Mouse (Mus musculus) layer of hippocampus, adult 8-10 months (tissue): ENCODE results near the gene Sh2b2. TPM values are rescaled to one million over a fixed set of nuclear protein-coding genes. Genes with fewer than 3 reads are reported as not detected.
"Not testable (repeated sequence)": the region's sequence is repeated elsewhere in the genome, so short reads cannot be mapped to it uniquely, and the experiment has no call there.

ENCODE experiments used
- DNase-seq, 2 experiments: peaks; one replicate each; pipeline ENCODE4 v3.0.0; 2022; ENCODE audit warnings: low spot score in 2 of 2
- total RNA-seq, 4 experiments: library from RNA; stranded (reverse); gene quantifications; 2 replicates each; pipeline ENCODE4 v1.2.4; 2022

The Sh2b2 gene
- total RNA-seq, 4 experiments from 2014 or later, result 5.6 to 9.4 (median 7.0) TPM

DNA sequence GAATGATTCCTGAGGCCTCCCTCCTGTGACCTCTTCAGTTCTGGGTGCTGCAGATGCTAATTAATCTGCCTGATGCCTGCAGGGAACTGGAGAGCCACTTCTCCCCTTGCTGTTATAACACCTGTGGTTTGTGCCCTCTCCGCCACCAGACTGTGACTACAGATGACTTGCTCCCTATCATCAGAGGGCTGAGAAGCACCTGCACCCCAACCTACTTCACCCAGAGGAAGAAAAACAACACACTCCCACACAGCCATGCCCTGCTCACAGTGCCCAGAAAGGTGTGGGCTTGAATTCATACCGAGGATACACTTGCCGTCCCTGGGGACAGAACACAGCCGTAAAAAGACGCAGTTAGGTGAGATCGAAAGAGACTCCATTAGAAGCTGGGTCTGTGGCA is 5.2 kb downstream of the Sh2b2 start:
- no peak for DNase-seq

DNA sequence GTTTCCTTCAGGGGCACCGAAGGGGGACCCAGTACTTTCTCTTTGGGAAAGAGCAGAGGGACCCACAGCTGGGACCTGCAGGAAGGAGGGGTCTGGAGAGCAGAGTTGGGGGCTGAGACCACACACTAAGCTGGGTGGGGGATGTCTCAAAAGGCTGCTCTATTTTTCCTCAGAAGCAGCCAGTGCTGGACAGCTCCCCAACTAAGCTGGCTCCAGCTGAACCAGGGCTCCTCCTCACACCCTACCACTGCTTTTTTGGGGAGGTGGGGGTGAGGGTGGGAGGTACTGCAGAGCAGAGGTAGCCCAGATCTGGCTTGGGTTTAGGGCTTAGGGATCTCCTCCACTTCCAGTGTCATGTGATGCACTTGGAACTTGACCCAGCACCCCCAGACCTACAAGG is 6.0 kb downstream of the Sh2b2 start:
- DNase-seq, result no peak

DNA sequence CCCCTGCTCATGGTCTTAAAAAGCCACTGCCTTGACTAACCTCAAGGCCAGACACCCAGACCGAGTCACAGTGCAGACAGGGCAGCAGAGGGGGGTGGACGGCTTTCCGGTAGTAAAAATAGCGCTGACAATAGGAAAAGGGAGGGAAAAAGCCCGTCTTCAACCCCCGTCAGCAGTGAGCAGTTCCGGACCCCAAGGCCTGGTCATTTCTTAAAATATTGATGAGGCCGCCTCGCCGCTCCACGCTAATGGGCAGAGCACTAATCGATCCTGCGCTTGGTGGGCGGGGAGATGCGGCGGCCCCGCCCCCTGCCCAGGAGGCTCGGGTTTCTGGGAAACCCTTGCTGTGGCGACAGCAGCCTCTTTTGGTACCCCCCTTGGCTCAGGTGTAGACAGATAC is 8.7 kb downstream of the Sh2b2 start:
- no peak for DNase-seq

DNA sequence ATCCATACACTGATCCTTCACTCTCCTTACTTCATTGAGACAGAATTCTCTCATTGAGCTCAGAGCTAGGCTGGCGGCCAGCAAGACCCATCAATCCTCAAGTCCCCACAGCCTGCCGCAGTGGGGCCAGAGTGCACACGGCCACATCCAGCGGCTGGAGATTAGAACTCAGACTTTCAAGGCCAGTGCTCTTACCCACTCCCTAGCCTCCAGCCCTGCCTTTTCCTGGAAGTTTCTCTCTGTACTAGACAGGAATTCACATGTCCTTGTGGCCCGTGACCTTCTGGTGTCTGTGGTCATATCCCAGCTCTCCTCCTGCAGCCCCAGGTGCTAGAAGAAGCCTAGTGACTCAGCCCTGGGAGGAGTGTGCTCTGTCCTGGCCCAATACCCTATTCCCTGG is 9.7 kb downstream of the Sh2b2 start:
- DNase-seq, result no peak

DNA sequence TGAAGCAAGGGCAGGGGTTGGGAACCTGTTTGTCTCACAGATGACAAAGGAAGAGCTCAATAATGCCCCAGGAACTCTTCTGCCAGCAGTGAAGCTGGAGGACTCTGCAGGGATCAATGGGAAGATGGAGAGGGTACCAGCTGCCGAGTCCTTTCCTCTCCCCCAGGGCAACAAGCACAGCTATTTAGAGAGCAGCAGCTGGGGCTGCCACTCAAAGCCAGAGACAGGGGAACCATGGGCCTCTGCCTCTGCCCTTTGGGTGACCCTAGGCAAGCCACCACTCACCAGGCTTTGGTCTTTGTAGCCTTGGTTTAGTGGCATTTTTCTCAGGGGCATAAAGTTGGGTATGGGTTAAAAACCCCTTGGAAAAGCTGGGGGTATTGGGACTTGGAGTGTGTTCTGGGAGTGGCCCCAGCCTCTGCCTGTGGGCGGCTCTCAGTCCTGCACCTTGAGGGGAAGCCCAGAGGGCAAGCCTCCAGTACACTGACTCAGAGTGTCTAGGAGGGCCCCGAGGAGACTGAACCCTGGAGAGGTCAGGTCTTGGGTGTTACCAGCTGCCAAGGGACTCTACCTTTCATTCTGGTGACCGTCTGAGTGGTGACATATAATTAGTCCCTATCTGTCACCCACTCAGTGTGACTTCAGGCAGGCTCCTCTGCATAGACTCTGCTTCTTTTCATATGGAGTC is 15.9 kb downstream of the Sh2b2 start:
- DNase-seq, result no peak

DNA sequence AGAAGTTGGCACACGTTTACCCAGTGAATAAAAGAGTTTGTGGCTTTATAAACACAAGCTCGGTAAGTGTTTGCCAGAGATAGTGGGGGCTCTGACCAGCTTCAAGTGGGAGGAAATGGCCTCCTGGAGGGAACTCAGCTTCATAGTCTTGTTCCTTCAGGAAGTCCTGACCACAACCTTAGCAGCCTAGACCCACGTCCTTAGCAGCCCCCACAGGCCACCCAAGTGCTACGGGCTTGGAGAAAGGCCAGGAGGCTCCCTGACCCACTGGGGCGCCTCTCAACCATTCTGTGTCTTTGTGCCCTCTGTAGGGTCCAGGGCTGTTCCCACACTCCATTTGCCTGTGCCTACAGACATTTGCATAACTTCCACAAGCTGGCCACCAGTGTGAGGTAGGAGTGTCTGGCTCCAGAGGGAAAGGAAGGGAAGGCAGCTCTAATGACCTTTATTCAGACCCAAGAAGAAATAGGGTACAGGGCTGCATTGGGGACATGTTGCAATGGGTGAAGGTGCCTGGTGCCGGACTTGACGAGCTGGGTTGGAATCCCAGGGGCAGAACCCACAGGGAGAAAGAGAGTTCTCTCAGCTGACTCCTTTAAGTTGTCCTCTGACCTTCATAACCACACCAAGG is 20.0 kb downstream of the Sh2b2 start:
- no peak for DNase-seq

DNA sequence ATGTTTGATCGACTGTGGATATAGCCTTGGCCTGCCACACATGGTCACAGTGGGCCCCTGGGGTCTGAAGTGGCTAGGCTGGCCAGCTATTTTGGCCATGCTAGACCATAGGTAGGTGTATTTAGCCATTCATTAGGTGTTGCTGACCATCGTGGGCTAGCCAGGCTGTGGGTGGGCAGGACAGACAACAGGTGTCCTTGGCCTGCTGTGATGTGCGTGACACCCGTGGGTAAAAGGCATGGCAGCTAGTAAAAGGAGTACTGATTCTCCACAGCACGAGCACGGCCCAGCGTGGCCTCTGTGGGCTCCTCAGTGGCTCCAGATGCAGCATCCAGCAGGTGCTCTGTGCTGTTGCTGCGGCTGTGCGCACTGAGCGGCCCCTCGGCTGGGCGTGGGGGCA is 27.8 kb downstream of the Sh2b2 start:
- no peak for DNase-seq

DNA sequence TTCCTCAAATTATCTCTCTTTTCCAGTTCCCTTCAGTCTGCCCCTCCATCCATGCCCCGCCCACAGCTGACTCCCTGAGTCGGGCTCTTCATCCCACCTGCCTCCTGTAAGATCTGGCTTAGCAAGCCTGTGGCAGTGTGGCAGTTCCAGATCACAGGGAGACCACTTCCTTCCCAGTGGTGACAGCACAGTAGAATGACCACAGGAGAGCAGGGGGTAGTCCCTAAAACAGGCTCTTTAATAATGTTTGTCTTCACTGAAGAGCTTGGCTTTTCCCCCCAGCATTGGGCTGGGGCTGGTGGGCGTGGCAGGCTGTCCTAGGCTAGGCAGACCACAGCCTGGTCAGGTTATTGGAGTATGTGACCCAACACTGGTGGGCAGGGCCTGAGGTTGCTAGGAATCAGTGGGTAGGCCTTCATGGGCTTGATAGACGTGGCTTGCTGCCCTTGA is 28.4 kb downstream of the Sh2b2 start:
- no peak for DNase-seq

DNA sequence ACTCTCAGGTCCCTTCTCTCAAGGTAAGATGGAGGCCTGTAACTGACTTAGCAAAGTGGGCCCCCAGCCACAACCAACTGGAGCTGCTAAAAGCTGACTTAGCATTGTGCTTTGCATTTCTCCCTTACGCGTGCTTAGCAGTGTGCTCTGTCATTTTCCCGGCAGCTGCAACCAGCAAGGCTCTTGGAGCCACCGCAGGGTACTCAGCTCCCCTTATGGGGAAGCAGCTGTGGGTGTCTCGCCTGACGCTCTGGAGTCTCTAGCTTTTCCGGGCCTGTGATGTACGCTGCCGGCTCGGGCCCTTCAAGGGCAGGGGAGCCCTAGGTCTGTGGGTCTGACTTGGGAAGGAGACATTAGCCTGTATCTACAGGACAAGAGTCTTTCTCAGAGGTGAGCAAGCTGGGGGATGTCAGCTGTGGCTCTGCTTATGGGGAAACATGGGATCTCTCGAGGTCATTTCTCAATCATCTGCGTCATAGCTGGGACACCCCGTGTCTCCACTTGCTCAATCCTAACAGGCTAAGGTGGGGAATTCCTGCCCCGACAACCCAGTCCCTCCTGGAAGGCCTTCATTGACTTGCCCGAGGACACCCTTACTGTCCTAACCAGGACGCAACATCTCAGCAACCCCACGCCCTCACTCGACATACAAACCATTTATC is 29.2 kb downstream of the Sh2b2 start:
- DNase-seq, result no peak

DNA sequence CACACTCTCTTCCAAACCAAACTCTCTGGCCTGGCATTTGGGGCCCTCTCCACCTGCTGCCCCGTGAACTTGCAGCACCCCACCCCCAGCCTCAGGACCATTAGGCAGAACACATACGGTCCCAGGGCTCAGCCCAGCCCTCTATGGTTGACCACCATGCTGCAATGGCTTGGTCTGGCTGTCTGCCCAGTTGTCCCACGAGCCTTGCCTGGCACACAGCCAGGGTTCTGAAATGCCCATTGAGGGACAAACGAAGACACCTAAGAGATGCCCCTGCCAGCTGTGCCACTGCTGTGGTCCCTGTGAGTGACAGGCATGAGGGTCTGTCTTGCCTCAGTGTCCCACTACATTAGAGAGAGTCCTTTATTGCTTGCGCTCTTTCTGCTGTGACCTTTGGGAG is 30.4 kb downstream of the Sh2b2 start:
- DNase-seq, result no peak

DNA sequence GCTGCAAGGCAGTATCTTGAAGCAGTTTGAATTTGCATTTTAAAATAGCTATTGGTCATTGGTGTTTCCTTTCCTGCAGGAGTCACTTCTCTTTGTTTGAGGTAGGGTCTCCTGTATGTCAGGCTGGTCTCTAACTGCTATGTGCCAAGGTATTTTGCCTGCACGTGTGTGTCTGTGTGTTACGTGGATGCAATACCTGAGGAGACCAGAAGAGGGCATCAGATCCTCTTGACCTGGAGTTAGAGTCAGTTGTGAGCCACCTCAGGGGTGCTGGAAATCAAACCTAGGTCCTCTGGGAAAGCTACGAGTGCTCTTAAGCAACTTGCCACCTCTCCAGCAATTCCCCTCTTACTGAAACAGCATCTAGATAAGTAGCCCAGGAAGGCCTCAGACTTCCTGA is 31.1 kb downstream of the Sh2b2 start:
- DNase-seq, result no peak

DNA sequence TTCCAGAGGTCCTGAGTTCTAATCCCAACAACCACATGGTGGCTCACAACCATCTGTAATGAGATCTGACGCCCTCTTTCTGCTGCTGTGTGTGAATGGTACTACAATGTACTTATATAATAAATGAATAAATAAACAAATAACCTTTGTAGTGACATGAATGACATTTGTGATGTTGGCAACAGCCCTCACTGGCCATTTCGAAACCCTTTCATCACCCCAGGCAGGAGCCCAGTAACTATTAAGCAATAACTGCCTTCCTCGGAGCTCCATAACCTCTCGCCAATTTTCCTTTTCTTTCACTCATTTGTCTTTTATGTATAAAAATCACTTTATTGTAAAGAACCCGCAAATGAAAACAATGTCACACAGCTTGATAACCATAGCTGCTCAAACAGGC is 32.6 kb downstream of the Sh2b2 start:
- DNase-seq, result no peak

DNA sequence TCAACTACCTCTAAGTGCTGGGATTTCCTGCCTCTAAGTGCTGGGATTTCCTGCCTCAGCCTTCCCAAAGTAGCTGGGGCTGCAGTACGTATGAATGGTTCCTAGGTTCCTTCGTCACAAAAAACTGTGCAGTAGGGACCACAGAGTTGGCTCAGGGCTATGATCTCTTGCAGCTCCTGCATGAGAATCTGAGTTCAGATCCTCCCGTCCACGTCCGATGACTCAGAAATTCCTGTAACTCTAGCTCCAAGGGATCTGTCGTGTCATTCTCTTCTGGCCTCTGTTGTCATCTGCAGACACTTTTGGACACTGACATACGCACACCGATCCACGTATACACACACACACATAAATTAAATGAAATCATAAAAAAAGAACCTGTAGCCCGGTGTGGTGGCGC is 33.6 kb downstream of the Sh2b2 start:
- DNase-seq, result no peak

DNA sequence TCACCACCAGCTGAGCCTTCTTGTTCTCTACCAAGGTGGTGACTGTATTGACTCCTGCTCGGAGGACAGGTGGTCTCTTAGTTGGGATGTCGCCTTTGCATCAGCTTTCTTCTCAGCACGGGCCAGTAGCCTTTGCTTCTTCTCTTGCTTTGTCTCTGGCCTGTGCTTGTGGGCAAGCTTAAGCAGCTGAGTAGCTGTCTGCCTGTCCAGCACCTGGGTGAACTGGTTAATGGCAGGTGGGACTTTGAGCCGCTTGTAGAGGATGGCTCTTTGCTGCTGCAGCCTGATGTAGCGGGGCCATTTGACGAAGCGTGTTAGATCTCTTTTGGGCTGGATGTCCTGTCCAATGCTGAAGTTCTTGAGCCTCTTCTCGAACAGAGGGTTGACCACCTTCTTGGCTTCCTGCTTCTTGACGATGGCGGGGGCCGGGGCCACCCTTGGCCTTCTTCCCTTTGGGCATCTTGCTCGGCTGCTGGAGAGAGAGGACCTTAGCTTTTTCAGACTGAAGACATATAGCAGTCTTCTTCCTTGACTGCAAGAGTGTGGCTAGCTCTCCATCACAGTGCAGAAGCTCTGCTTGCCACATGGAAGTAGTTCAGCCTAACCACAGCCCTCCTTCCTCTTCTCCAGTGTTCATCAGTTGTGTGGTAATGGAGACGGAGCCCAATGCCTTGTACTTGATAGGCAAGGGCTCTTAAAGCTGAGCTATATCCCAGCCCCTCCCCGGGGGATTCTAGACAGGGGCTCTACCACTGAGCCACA is 34.8 kb downstream of the Sh2b2 start:
- DNase-seq, result not testable (repeated sequence)

DNA sequence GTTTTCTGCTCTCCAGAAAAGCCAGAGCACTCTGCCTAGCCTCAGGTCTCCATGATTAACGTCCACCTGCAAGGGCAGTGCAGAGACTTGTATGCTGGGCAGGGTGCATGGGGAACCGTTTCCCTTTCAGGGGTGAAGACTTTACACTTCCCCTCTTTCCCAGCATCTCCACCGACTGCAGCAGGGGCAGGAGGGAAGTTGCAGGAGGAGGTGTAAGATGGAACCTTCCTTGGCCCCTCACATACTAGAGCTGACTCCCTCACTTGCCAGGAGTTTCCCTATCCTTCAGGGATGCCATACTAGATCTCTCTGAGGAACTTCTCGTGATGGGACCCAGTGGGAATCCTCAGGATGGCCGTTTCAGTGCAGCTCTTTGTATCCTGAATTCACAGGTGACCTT is 35.8 kb downstream of the Sh2b2 start:
- no peak for DNase-seq

DNA sequence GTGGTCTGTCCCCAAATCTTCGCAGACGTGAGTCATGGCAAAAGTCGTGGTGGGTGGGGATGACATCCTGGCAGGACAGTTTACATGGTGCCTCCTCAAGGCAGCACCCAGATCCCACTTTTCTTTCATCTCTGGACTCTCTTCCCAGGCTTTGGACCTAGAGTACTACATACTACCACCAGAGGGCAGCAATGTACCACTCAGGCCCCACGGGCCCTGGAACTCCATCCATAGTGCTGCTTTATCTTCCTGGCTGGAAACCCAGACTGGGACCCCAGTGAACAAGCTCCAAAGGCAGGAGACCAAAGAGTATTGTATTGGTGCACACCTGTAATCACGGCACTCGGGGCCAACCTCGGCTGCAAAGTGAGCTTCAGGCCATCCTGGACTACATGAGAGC is 44.5 kb downstream of the Sh2b2 start:
- peak; percentile 44 to 71 for DNase-seq

DNA sequence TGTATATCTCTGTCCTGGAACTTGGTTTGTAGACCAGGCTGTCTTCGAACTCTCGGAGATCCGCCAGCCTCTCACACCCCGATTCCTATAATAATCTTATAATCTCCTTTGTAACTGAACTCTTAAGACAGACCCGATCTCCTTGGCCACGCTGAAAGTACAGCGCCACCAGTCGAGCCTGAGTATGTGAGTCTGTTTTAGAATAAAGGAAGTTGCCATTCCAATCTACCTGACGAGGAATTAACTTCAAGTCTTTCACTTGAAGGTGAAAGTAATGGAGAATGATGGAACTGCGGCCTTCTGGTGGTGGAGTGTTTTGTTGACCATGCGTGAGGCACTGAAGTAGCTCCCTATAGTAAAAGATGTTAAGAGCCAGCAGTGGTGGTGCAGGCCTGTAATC is 46.8 kb downstream of the Sh2b2 start:
- no peak for DNase-seq

DNA sequence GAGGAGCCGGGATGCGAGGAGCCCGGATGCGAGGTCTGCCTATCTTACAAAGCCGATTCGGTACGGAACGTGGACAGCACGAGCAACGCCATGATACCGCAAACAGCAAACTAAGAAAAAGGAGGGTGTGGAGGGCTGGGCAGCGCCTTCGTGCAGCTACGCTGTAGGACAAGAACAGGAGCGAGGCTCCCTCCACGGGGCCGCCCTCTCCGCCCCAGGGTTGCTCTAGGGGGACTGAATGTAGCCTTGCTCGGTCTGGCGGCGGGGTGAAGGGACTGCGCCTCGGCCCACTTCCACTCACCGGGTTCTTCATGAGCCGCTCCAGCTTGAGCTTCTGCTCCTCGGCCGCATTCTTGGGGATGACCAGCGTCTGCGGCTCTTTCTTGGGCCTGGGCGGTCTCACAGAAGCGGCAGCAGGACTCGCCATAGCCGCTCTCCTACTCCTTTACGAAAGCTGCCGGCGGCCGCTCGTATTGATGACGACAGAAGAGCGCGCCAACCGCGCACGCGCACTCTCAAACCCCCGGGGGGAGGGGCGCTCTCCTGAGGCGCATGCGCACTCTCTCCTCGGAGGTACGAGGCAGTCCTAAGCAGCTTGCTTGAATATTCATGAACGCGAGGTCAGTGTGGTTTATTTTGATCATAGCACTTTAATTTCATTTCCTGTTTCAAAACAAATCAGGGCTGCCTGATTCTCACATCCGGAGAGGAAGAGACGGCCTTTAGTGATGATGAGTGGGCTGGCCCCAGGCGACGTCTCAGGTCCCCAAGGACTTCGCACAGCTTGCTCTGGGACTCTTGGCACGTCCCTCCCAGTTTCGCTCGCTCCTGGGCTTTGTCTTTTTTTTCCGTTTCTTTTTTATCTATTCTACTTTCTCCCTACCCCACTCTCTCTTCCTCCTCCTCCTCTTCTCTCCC is 47.6 kb downstream of the Sh2b2 start, which contains the start of gene Prkrip1:
Prkrip1 (minus strand) TSS at position 490 of the 918 bp plus-strand sequence.
- peak; percentile 86 to 93 for DNase-seq

DNA sequence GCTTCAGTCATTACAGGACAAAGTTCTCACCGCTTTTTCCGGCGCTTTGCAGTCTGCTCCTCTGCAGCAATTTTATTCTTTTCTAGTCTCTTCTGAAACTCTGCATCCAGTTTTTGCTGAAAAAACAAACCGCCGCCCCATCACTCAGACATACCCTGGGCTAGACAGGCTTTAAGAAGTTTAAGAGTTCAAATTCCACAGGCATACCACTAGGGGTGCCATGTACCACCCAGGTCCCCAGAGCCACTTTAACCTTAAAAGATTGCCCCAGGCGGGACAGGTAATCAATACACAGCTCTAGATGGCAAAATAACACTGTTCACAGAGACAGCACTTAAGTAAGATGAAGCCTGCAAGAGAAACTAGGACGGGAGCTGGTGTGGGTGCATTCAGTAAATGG is 54.5 kb downstream of the Sh2b2 start:
- no peak for DNase-seq

DNA sequence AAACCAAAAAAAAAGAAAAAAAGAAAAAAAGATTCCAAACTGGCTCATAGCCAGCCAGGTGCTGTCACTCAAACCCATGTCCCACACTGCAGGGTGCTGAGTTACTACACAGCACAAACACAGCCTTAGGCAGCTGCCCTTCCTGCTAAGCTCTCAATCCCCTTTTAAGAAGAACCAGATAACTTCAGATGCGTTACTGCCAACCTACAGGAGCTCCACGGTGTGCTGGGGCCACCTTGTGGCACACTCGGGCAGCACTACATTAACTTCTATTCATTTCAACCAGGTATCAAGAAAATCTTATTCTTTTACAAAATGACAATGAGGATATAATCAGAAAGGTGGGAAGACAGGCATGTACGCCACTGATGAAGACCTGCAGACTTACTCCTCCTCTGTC is 59.6 kb downstream of the Sh2b2 start:
- peak in 1 of 2 experiments; percentile 58 for DNase-seq

DNA sequence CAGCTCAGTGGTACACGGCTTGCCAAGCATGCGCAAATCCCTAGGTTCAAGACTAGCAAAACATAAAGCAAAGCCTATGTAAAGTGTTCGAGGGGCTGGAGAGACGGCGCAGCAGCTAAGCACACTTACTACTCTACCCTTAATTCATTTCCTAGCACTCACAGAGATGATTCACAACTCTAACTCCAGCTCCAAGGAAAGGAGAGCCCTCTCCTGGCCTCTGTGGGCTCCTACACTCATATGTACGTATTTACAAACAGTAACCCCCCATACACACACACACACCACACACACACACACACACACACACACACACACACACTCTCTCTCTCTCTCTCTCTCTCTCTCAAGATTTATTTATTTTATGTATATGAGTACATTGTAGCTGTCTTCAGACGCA is 62.6 kb downstream of the Sh2b2 start:
- DNase-seq, result no peak
